Mouse (Mus musculus) liver, embryonic 16.5 days (tissue): ENCODE measurements around the gene Ptbp1. TPM values are rescaled to one million over a fixed set of nuclear protein-coding genes. Genes with fewer than 3 reads are reported as not detected.

Experiments
- ATAC-seq: fragments of 200-750 bp; cut with Nextera tagmentation; 2 replicates; pipeline ENCODE4 v1.8.0; 2017; ENCODE audit warnings: low read depth, mild to moderate bottlenecking, moderate number of reproducible peaks, moderate library complexity
- H3K27ac ChIP-seq: fragments of 300-500 bp; sonication (generic); 2 replicates; pipeline ENCODE4 v1.5.1; 2014; ENCODE audit warnings: mild to moderate bottlenecking, low read length
- H3K27me3 ChIP-seq: fragments of 300-500 bp; sonication (generic); 2 replicates; pipeline ENCODE4 v1.6.1; 2014; ENCODE audit warnings: low read depth, low read length, mixed read lengths; ENCODE audit not compliant: control insufficient read depth, insufficient read depth
- H3K36me3 ChIP-seq: fragments of 300-500 bp; sonication (generic); 2 replicates; pipeline ENCODE4 v1.6.1; 2014; ENCODE audit warnings: mild to moderate bottlenecking; ENCODE audit not compliant: control insufficient read depth, insufficient read depth
- H3K4me1 ChIP-seq: fragments of 300-500 bp; sonication (generic); 2 replicates; pipeline ENCODE4 v1.6.1; 2014; ENCODE audit warnings: low read depth, low read length, mixed read lengths; ENCODE audit not compliant: control insufficient read depth
- H3K4me2 ChIP-seq: fragments of 300-500 bp; sonication (generic); 2 replicates; pipeline ENCODE4 v1.6.1; 2014; ENCODE audit warnings: low read depth, low read length, mixed read lengths
- H3K4me3 ChIP-seq: fragments of 300-500 bp; sonication (generic); 2 replicates; pipeline ENCODE4 v1.5.1; 2014; ENCODE audit warnings: low read depth, mild to moderate bottlenecking, low read length
- H3K9ac ChIP-seq: fragments of 300-500 bp; sonication (generic); 2 replicates; pipeline ENCODE4 v1.6.1; 2014; ENCODE audit warnings: low read depth, low read length
- H3K9me3 ChIP-seq: fragments of 300-500 bp; sonication (generic); replicated peaks from 2 replicates; pipeline ENCODE4 v1.6.1; 2016; ENCODE audit warnings: low read length; ENCODE audit not compliant: control insufficient read depth
- WGBS: fragments of 180-500 bp; shearing (Covaris S2); extraction: QIAGEN DNeasy Blood & Tissue Kit; methylation state at CpG from one replicate; pipeline ENCODE4 v1.1.7; 2014; ENCODE audit not compliant: insufficient replicate concordance; 5-methylcytosine and 5-hydroxymethylcytosine counted together
- polyA plus RNA-seq: library from polyadenylated mRNA; unstranded; fragments of >200 nt; fragmentation: Nextera tagmentation; extraction: Ambion mirVana; gene quantifications from 2 replicates; pipeline ENCODE4 v1.2.1, GENCODE M21; 2015

Gene Ptbp1
- 112 and 124 TPM in 2 replicates for polyA plus RNA-seq

DNA sequence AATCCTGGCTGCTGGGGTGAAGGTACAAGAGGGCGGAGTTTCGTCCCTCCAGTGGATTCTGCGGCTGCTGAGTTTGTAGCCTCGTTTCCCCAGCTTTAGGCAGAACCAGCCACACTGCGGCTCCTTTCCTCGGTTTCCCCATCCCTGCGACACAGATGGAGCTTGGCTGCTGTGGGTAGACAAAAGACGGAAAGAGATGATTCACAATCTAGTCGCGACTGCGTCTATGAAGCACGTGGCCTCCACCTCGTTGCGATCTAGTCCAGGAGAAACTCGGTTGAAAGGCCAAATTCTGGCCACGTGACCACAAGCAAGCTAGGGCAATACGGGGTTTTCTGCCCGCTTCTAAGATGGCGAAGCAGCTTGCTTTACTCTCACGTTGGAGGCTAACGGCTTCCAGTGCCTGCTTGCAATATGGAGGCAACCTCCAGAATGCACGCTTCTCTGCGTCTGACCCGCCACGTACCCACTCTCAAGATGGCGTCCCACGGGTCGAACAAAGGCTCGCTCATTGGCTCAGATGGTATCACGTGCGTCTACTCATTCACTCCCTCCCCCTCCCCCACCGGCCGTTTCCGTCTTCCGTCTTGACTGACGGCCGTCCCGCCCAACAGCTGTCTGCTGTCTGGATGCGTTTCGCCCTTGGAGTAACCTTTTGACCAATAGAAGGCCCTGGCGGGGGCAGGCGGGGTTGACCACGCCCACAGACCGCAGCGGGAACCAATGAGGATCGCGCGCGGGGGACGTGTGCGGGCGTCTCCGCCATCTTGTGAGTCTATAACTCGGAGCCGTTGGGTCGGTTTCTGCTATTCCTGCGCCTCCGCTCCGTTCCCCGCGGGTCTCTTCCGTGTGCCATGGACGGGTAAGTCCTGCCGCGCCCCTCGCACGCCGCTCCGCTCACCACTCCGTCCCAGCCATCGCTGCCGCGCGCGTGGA, at the start of gene Ptbp1:
Gene Ptbp1 (plus strand): TSS at position 568 of the 936 bp plus-strand sequence.
- Histone ChIP-seq H3K27me3 (no peaks in the 10 kb centered on the region), H3K4me1 (peaks cover 59% of the 10 kb centered on the region), H3K27ac (peak within 1 kb of the TSS; percentile 98), H3K4me3 (peak within 1 kb of the TSS; percentile 98), H3K36me3 (peaks cover 20% of the 10 kb centered on the region), H3K4me2 (peak within 1 kb of the TSS; percentile 99), H3K9ac (peak within 1 kb of the TSS; percentile 93), H3K9me3 (no peaks in the 10 kb centered on the region)
- WGBS: under 1% methylated on average over 75 of the region's 75 CpGs
- peak; percentile 90 for ATAC-seq

DNA sequence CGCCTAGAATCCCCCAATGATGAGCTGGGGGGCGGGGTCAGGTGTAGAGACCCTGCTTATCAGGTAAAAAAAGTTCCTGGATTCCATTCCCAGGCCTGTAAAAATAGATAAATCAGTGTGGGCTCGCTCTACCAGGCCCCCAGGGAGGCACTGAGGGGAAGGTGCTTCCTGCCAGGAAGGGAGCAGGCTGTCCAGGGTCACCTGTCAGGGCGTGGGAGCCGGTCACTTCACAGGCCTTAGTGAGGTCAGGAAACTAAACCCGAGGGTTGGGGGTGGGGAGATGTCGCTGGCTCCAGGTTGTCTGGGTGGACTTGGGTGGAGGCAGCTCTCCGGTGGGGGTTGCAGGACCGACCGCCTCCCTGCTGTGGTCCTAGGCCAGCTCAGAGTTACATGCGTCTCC, 48.6 kb upstream of the Ptbp1 start:
- Histone ChIP-seq H3K4me2 (no peak overlapping the region), H3K9me3 (no peaks in the 10 kb centered on the region), H3K36me3 (no peaks in the 10 kb centered on the region), H3K4me3 (no peak overlapping the region), H3K4me1 (peaks cover 24% of the 10 kb centered on the region), H3K27ac (no peak overlapping the region), H3K27me3 (no peaks in the 10 kb centered on the region), H3K9ac (no peak overlapping the region)
- 41% methylated on average over 11 of the region's 11 CpGs for WGBS
- no peak for ATAC-seq

DNA sequence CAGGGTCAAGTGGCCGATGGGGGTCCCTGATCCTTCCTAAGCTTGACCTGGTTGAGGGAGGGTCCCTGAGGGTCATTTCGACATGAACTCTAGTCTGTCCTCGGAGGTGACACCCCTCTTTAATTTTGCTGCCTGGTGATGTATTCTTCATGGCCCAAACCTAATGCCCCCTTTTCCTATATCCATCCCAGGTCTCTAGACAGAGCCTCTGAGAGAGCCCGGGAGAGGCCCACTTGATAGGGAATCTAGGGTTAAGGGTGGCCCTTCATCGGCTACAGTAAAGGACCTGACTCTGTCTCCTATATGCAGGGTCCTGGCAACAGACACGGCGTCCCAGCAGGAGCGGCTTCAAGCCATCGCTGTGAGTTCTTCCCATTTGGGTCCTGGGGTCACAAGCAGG, 47.9 kb upstream of the Ptbp1 start:
- Histone ChIP-seq H3K4me1 (peaks cover 24% of the 10 kb centered on the region), H3K27ac (no peak overlapping the region), H3K9me3 (no peaks in the 10 kb centered on the region), H3K9ac (no peak overlapping the region), H3K36me3 (no peaks in the 10 kb centered on the region), H3K4me2 (no peak overlapping the region), H3K27me3 (no peaks in the 10 kb centered on the region), H3K4me3 (no peak overlapping the region)
- 69% methylated on average over 9 of the region's 9 CpGs for WGBS
- ATAC-seq: no peak

DNA sequence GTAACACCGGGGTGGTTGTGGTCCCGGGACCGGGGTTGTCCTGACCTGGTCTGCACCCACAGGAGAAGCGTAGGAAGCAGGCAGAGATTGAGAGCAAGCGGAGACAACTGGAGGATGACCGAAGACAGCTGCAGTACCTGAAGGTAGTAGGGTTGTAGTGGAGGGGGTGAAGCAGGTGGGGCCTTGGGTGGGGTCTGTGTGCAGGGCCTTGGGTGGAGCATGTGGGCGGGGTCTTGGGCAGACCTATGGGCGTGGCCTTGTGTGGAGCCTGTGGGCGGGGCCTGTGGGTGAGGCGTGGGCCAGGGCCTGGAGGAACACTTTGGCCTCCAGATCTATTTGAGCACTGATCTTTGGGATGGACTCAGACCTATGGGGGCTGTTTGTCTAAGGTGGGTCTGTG, 47.3 kb upstream of the Ptbp1 start:
- WGBS: 51% methylated on average over 10 of the region's 10 CpGs
- Histone ChIP-seq H3K27ac (no peak overlapping the region), H3K36me3 (no peaks in the 10 kb centered on the region), H3K9me3 (no peaks in the 10 kb centered on the region), H3K4me2 (no peak overlapping the region), H3K4me1 (peaks cover 22% of the 10 kb centered on the region), H3K9ac (no peak overlapping the region), H3K4me3 (no peak overlapping the region), H3K27me3 (no peaks in the 10 kb centered on the region)
- ATAC-seq: peak; percentile 12; the same call in 1 of the 2 replicates

- WGBS: 55% methylated on average over 11 of the region's 11 CpGs
- no peak overlapping the region for H3K27ac ChIP-seq
- H3K4me1 ChIP-seq: peaks cover 14% of the 10 kb centered on the region
- H3K36me3 ChIP-seq: no peaks in the 10 kb centered on the region
- no peak overlapping the region for H3K4me2 ChIP-seq
- no peak overlapping the region for H3K9ac ChIP-seq
- no peak for ATAC-seq
- H3K9me3 ChIP-seq: no peaks in the 10 kb centered on the region
- H3K27me3 ChIP-seq: no peaks in the 10 kb centered on the region
- H3K4me3 ChIP-seq: no peak overlapping the region
Measured at GRCm38 (mm10) chr10:79807826-79808225, 46.4 kb upstream of the Ptbp1 start.

DNA sequence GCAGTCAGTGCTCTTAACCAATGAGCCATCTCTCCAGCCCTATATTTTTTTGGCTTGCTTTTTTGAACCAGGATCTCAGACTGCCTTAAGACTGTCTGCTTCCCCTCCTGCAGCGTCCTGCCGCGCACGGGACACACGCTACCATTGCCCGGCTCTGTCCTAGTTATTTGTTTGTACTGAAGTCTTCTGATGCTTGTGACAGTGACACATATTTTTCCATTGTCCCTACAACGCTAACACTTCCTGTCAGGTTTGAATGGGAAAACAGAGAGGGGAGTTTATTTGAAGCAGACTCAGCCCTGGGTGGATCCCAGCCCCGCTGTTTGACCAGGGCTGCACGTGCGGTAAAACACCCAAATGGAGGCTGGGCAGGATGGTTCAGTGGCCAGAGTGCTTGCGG, 45.5 kb upstream of the Ptbp1 start:
- Histone ChIP-seq H3K4me1 (peaks cover 10% of the 10 kb centered on the region), H3K4me3 (no peak overlapping the region), H3K36me3 (no peaks in the 10 kb centered on the region), H3K9ac (no peak overlapping the region), H3K4me2 (no peak overlapping the region), H3K9me3 (no peaks in the 10 kb centered on the region), H3K27me3 (no peaks in the 10 kb centered on the region), H3K27ac (no peak overlapping the region)
- ATAC-seq: no peak
- 77% methylated on average over 11 of the region's 11 CpGs for WGBS

GRCm38 (mm10) chr10:79811736-79812637, 42.2 kb upstream of the Ptbp1 start:
- Histone ChIP-seq H3K4me2 (no peak overlapping the region), H3K4me3 (no peak overlapping the region), H3K9ac (no peak overlapping the region), H3K4me1 (peaks cover 10% of the 10 kb centered on the region), H3K36me3 (no peaks in the 10 kb centered on the region), H3K27ac (no peak overlapping the region), H3K27me3 (no peaks in the 10 kb centered on the region), H3K9me3 (no peaks in the 10 kb centered on the region)
- ATAC-seq: peak; percentile 38; the same call in 1 of the 2 replicates
- 23% methylated on average over 15 of the region's 15 CpGs for WGBS

DNA sequence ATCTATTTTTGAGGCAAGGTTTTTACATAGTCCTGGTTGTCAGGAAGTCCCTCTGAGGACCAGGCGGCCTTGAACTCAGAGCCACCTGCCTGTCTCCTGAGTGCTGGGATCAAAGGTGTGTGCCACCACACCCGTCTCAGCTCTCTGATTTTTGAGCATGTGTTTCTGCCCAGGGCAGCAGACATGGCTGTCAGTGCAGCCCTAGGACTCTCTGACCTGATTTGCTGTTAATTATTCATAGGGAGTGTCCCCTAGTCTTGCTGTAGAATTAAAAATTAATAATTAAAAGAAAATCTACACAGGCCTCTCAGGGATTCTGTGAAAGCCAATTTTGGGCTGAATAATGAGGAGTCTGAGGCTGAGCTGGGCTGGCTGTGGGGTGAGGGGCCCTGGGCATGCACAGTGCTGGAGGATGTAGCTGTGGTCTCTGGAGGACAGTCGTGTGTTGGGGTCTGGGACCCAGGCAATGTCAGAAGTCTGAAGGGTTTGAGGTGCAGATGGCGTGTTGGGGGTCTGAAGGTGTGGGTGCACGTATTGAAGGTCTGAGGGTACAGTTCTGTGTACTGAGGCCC, 39.9 kb upstream of the Ptbp1 start:
- ATAC-seq: 0 out of 2 replicates have a peak, but pooled peaks have one; percentile 11
- WGBS: 59% methylated on average over 5 of the region's 5 CpGs
- no peak overlapping the region for H3K27ac ChIP-seq
- no peaks in the 10 kb centered on the region for H3K27me3 ChIP-seq
- H3K4me2 ChIP-seq: no peak overlapping the region
- no peak overlapping the region for H3K4me3 ChIP-seq
- H3K36me3 ChIP-seq: no peaks in the 10 kb centered on the region
- H3K9ac ChIP-seq: no peak overlapping the region
- H3K9me3 ChIP-seq: no peaks in the 10 kb centered on the region
- peaks cover 4% of the 10 kb centered on the region; the same call in 1 of the 2 replicates for H3K4me1 ChIP-seq
